Mouse (Mus musculus) midbrain, embryonic 12.5 days (tissue): ENCODE results near the gene Gjc2. TPM values are rescaled to one million over a fixed set of nuclear protein-coding genes. Genes with fewer than 3 reads are reported as not detected.

Experiments
- ATAC-seq: fragments of 200-750 bp; cut with Nextera tagmentation; 2 replicates; pipeline ENCODE4 v1.8.0; 2017; ENCODE audit warnings: low read depth, moderate TSS enrichment, moderate library complexity; ENCODE audit not compliant: low FRiP score
- H3K27ac ChIP-seq: fragments of 300-500 bp; sonication (generic); replicated peaks from 2 replicates; pipeline ENCODE4 v1.5.1; 2016; ENCODE audit warnings: mild to moderate bottlenecking
- H3K27me3 ChIP-seq: fragments of 300-500 bp; sonication (generic); 2 replicates; pipeline ENCODE4 v1.6.1; 2016; ENCODE audit warnings: mild to moderate bottlenecking
- H3K36me3 ChIP-seq: fragments of 300-500 bp; sonication (generic); 2 replicates; pipeline ENCODE4 v1.6.1; 2016
- H3K4me1 ChIP-seq: fragments of 300-500 bp; sonication (generic); 2 replicates; pipeline ENCODE4 v1.6.1; 2016
- H3K4me2 ChIP-seq: fragments of 300-500 bp; sonication (generic); replicated peaks from 2 replicates; pipeline ENCODE4 v1.6.1; 2016; ENCODE audit warnings: mild to moderate bottlenecking, moderate library complexity
- H3K4me3 ChIP-seq: fragments of 300-500 bp; sonication (generic); 2 replicates; pipeline ENCODE4 v1.5.1; 2016; ENCODE audit warnings: mild to moderate bottlenecking
- H3K9ac ChIP-seq: fragments of 300-500 bp; sonication (generic); replicated peaks from 2 replicates; pipeline ENCODE4 v1.6.1; 2016; ENCODE audit warnings: mild to moderate bottlenecking, moderate library complexity
- H3K9me3 ChIP-seq: fragments of 300-500 bp; sonication (generic); 2 replicates; pipeline ENCODE4 v1.6.1; 2016; ENCODE audit warnings: mild to moderate bottlenecking
- WGBS: fragments of 180-500 bp; shearing (Covaris S2); methylation state at CpG from one replicate; pipeline ENCODE4 v1.1.7; 2016; 5-methylcytosine and 5-hydroxymethylcytosine counted together
- polyA plus RNA-seq: library from polyadenylated mRNA; unstranded; fragments of >200 nt; fragmentation: Nextera tagmentation; extraction: Ambion mirVana; gene quantifications from 2 replicates; pipeline ENCODE4 v1.2.1, GENCODE M21; 2016

Gene Gjc2
- polyA plus RNA-seq, 1 experiment from 2014 or later, result 0.10 TPM

- Histone ChIP-seq H3K27me3 (no peaks in the 10 kb centered on the region), H3K4me1 (no peaks in the 10 kb centered on the region), H3K36me3 (0 out of 2 replicates have a peak, but pooled peaks cover 13% of the 10 kb centered on the region), H3K4me3 (no peak overlapping the region), H3K9me3 (no peaks in the 10 kb centered on the region), H3K4me2 (no peak overlapping the region), H3K27ac (no peak overlapping the region), H3K9ac (no peak overlapping the region)
- no peak for ATAC-seq
- 35% methylated on average over 3 of the region's 3 CpGs for WGBS
These were observed 31.3 kb downstream of the Gjc2 start for GRCm38 (mm10) chr11:59151729-59152128.

- no peaks in the 10 kb centered on the region for H3K27me3 ChIP-seq
- no peak overlapping the region for H3K27ac ChIP-seq
- WGBS, result 78% methylated on average over 3 of the region's 3 CpGs
- no peak overlapping the region for H3K9ac ChIP-seq
- no peak overlapping the region for H3K4me3 ChIP-seq
- no peaks in the 10 kb centered on the region for H3K4me1 ChIP-seq
- H3K9me3 ChIP-seq, result no peaks in the 10 kb centered on the region
- no peak for ATAC-seq
- H3K4me2 ChIP-seq, result no peak overlapping the region
- H3K36me3 ChIP-seq, result no peaks in the 10 kb centered on the region
These were observed 33.7 kb downstream of the Gjc2 start for GRCm38 (mm10) chr11:59149302-59149701.

GRCm38 (mm10) chr11:59142962-59143361, 40.1 kb downstream of the Gjc2 start:
- Histone ChIP-seq H3K27me3 (peaks cover 17% of the 10 kb centered on the region), H3K9me3 (no peaks in the 10 kb centered on the region), H3K27ac (no peak overlapping the region), H3K4me1 (peaks cover 5% of the 10 kb centered on the region; the same call in 1 of the 2 replicates), H3K4me2 (no peak overlapping the region), H3K36me3 (no peaks in the 10 kb centered on the region), H3K9ac (no peak overlapping the region), H3K4me3 (no peak overlapping the region)
- 74% methylated on average over 5 of the region's 5 CpGs for WGBS
- no peak for ATAC-seq

GRCm38 (mm10) chr11:59141772-59142370, 41.1 kb downstream of the Gjc2 start:
- H3K27ac ChIP-seq, result no peak overlapping the region
- peak overlapping the region; percentile 42 for H3K4me2 ChIP-seq
- no peak overlapping the region for H3K9ac ChIP-seq
- no peak for ATAC-seq
- H3K36me3 ChIP-seq, result no peaks in the 10 kb centered on the region
- H3K9me3 ChIP-seq, result no peaks in the 10 kb centered on the region
- whole genome bisulfite sequencing, result 9% methylated on average over 14 of the region's 14 CpGs
- H3K4me3 ChIP-seq, result no peak overlapping the region
- peaks cover 28% of the 10 kb centered on the region for H3K27me3 ChIP-seq
- H3K4me1 ChIP-seq, result peaks cover 5% of the 10 kb centered on the region; the same call in 1 of the 2 replicates

- 74% methylated on average over 19 of the region's 19 CpGs for WGBS
- Histone ChIP-seq H3K9ac (no peak overlapping the region), H3K27me3 (peaks cover 58% of the 10 kb centered on the region), H3K27ac (no peak overlapping the region), H3K4me3 (no peak overlapping the region), H3K36me3 (no peaks in the 10 kb centered on the region), H3K4me1 (peaks cover 8% of the 10 kb centered on the region; the same call in 1 of the 2 replicates), H3K9me3 (no peaks in the 10 kb centered on the region), H3K4me2 (no peak overlapping the region)
- ATAC-seq, result no peak
These were observed 44.2 kb downstream of the Gjc2 start for GRCm38 (mm10) chr11:59138537-59139486.

GRCm38 (mm10) chr11:59136994-59137706, 45.9 kb downstream of the Gjc2 start:
- H3K27ac ChIP-seq, result no peak overlapping the region
- H3K36me3 ChIP-seq, result no peaks in the 10 kb centered on the region
- no peak overlapping the region for H3K9ac ChIP-seq
- 56% methylated on average over 12 of the region's 12 CpGs for WGBS
- peaks cover 8% of the 10 kb centered on the region; the same call in 1 of the 2 replicates for H3K4me1 ChIP-seq
- no peak overlapping the region for H3K4me2 ChIP-seq
- ATAC-seq, result no peak
- H3K9me3 ChIP-seq, result no peaks in the 10 kb centered on the region
- H3K27me3 ChIP-seq, result peaks cover 74% of the 10 kb centered on the region
- H3K4me3 ChIP-seq, result no peak overlapping the region

- Histone ChIP-seq H3K36me3 (no peaks in the 10 kb centered on the region), H3K4me2 (peak within 1 kb of the TSS; percentile 37), H3K9ac (no peak within 1 kb of the TSS), H3K9me3 (no peaks in the 10 kb centered on the region), H3K27ac (no peak within 1 kb of the TSS), H3K4me1 (peaks cover 2% of the 10 kb centered on the region; the same call in 1 of the 2 replicates), H3K27me3 (peaks cover 82% of the 10 kb centered on the region), H3K4me3 (peak within 1 kb of the TSS; percentile 18)
- WGBS, result 17% methylated on average over 44 of the region's 44 CpGs
- no peak for ATAC-seq
These were observed 47.0 kb downstream of the Gjc2 start, which contains the start of gene Obscn for GRCm38 (mm10) chr11:59135904-59136452. Gene Obscn (minus strand): TSS chr11:59136402.

- Histone ChIP-seq H3K9me3 (no peaks in the 10 kb centered on the region), H3K4me3 (peak overlapping the region; percentile 18), H3K9ac (no peak overlapping the region), H3K27me3 (peaks cover 82% of the 10 kb centered on the region), H3K4me1 (peaks cover 2% of the 10 kb centered on the region; the same call in 1 of the 2 replicates), H3K4me2 (peak overlapping the region; percentile 37), H3K27ac (no peak overlapping the region), H3K36me3 (no peaks in the 10 kb centered on the region)
- ATAC-seq, result no peak
- WGBS, result 8% methylated on average over 55 of the region's 55 CpGs
These were observed 47.8 kb downstream of the Gjc2 start for GRCm38 (mm10) chr11:59135051-59135820.

- Histone ChIP-seq H3K27me3 (peaks cover 82% of the 10 kb centered on the region), H3K9me3 (no peaks in the 10 kb centered on the region), H3K4me3 (peak overlapping the region; percentile 3; the same call in 1 of the 2 replicates), H3K27ac (no peak overlapping the region), H3K4me2 (peak overlapping the region; percentile 29), H3K9ac (no peak overlapping the region), H3K36me3 (no peaks in the 10 kb centered on the region), H3K4me1 (peaks cover 2% of the 10 kb centered on the region; the same call in 1 of the 2 replicates)
- 8% methylated on average over 35 of the region's 35 CpGs for WGBS
- ATAC-seq, result no peak
These were observed 48.5 kb downstream of the Gjc2 start for GRCm38 (mm10) chr11:59134373-59134997.

GRCm38 (mm10) chr11:59132065-59132464, 50.9 kb downstream of the Gjc2 start:
- ATAC-seq, result no peak
- Histone ChIP-seq H3K27ac (no peak overlapping the region), H3K9ac (no peak overlapping the region), H3K27me3 (peaks cover 60% of the 10 kb centered on the region), H3K4me3 (no peak overlapping the region), H3K4me1 (peaks cover 2% of the 10 kb centered on the region; the same call in 1 of the 2 replicates), H3K4me2 (no peak overlapping the region), H3K36me3 (no peaks in the 10 kb centered on the region), H3K9me3 (no peaks in the 10 kb centered on the region)
- 86% methylated on average over 2 of the region's 3 CpGs for whole genome bisulfite sequencing
